Mouse (Mus musculus): Measurements from ENCODE around the gene Hps5. TPM values are rescaled to one million over a fixed set of nuclear protein-coding genes. Genes with fewer than 3 reads are reported as not detected.
"Not testable (repeated sequence)": the region's sequence is repeated elsewhere in the genome, so short reads cannot be mapped to it uniquely, and the experiment has no call there.

The Hps5 gene
- polyA plus RNA-seq, 1 experiment, result 20.8 TPM

GRCm38 (mm10) chr7:46831693-46832092 lies 35.8 kb upstream of the Hps5 start:
- no peak for DNase-seq
- H3K27ac ChIP-seq (ENCODE audit: insufficient read depth, low read length), result no peak overlapping the region
- no peak overlapping the region for H3K4me3 ChIP-seq (replicated peaks; ENCODE audit: insufficient read depth, low read depth, low read length)
- 86% methylated on average over 8 of the region's 8 CpGs for WGBS
- no peaks in the 10 kb centered on the region for H3K4me1 ChIP-seq (ENCODE audit: control insufficient read depth, insufficient read depth, low read length)
- no peaks in the 10 kb centered on the region for H3K27me3 ChIP-seq (ENCODE audit: control insufficient read depth, insufficient read depth, low read length)
- TF ChIP-seq POLR2A (IDR thresholded peaks at IDR 0.05; ENCODE audit: borderline replicate concordance, insufficient read depth, low read length), result no peak
- no peak for TF ChIP-seq CTCF (IDR thresholded peaks at IDR 0.05; ENCODE audit: borderline replicate concordance, insufficient read depth, low read depth, low read length)

- 60% methylated on average over 13 of the region's 13 CpGs for WGBS
- no peak overlapping the region for H3K27ac ChIP-seq (ENCODE audit: insufficient read depth, low read length)
- no peaks in the 10 kb centered on the region for H3K4me1 ChIP-seq (ENCODE audit: control insufficient read depth, insufficient read depth, low read length)
- no peak for DNase-seq
- no peak for TF ChIP-seq CTCF (IDR thresholded peaks at IDR 0.05; ENCODE audit: borderline replicate concordance, insufficient read depth, low read depth, low read length)
- TF ChIP-seq POLR2A (IDR thresholded peaks at IDR 0.05; ENCODE audit: borderline replicate concordance, insufficient read depth, low read length), result no peak
- no peak overlapping the region for H3K4me3 ChIP-seq (replicated peaks; ENCODE audit: insufficient read depth, low read depth, low read length)
- H3K27me3 ChIP-seq (ENCODE audit: control insufficient read depth, insufficient read depth, low read length), result no peaks in the 10 kb centered on the region
These were observed 35.1 kb upstream of the Hps5 start for GRCm38 (mm10) chr7:46830799-46831590.

GRCm38 (mm10) chr7:46829911-46830310 lies 34.0 kb upstream of the Hps5 start:
- TF ChIP-seq POLR2A (IDR thresholded peaks at IDR 0.05; ENCODE audit: borderline replicate concordance, insufficient read depth, low read length), result no peak
- no peak for TF ChIP-seq CTCF (IDR thresholded peaks at IDR 0.05; ENCODE audit: borderline replicate concordance, insufficient read depth, low read depth, low read length)
- Histone ChIP-seq H3K4me3 (replicated peaks; ENCODE audit: insufficient read depth, low read depth, low read length) (no peak overlapping the region), H3K27ac (ENCODE audit: insufficient read depth, low read length) (no peak overlapping the region), H3K27me3 (ENCODE audit: control insufficient read depth, insufficient read depth, low read length) (no peaks in the 10 kb centered on the region), H3K4me1 (ENCODE audit: control insufficient read depth, insufficient read depth, low read length) (no peaks in the 10 kb centered on the region)
- no peak for DNase-seq
- WGBS, result 66% methylated on average over 12 of the region's 12 CpGs

DNA sequence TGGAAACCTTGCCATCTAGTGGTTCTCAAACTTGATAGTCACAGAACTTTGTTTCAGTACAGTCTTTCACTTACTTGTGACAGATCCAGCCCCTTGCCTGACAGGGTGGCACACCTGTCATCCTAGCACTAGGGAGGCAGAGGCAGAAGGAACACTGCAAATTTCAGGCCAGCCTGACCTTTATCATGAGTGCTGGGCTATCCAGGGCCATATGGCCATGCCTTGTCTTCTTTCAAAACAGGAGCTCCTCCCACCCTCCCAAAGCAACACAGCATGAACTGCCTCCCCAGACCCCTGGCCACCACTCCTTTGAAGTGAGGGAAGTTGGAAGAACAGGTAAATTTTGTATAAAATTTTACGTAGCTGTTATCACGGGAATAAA lies 31.9 kb upstream of the Hps5 start:
- 86% methylated on average over 2 of the region's 2 CpGs for WGBS
- Histone ChIP-seq H3K27me3 (ENCODE audit: control insufficient read depth, insufficient read depth, low read length) (no peaks in the 10 kb centered on the region), H3K27ac (ENCODE audit: insufficient read depth, low read length) (no peak overlapping the region), H3K4me3 (replicated peaks; ENCODE audit: insufficient read depth, low read depth, low read length) (no peak overlapping the region), H3K4me1 (ENCODE audit: control insufficient read depth, insufficient read depth, low read length) (no peaks in the 10 kb centered on the region)
- TF ChIP-seq CTCF (IDR thresholded peaks at IDR 0.05; ENCODE audit: borderline replicate concordance, insufficient read depth, low read depth, low read length) (no peak), POLR2A (IDR thresholded peaks at IDR 0.05; ENCODE audit: borderline replicate concordance, insufficient read depth, low read length) (no peak)
- DNase-seq, result no peak

GRCm38 (mm10) chr7:46827046-46827802 lies 31.4 kb upstream of the Hps5 start:
- 72% methylated on average over 20 of the region's 20 CpGs for WGBS
- H3K27me3 ChIP-seq (ENCODE audit: control insufficient read depth, insufficient read depth, low read length), result no peaks in the 10 kb centered on the region

DNA sequence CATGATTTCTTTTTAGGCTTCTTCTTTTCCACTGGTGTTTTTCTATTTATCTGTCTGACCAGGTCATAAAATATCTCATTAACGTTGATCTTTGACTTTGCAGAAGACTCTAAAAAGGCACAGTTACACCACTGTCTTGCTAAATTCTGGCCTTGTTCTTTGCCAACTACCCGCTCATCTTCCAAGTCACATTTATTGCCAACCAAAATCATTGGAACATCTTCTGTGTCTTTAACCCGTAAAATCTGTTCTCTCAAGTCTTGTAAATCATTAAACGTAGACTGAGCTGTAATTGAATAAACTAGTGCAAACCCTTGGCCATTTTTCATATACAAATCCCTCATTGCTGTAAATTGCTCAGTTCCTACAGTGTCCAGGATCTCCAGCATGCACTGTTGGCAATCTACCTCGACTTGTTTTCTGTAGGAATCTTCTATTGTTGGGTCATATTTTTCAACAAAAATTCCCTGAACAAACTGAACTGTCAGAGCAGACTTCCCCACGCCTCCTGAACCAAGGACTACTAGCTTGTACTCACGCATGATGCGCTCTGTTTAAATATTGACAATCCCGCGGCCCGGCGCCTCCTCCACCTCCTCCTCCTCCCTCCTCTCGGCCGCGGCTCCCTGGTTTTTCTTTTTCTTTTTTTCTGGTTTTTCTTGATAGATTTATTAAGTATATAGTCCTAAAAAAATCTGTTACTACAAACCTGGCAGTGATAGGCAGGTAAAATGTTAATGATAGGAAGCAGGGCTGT lies 25.2 kb upstream of the Hps5 start:
- not testable (repeated sequence) for H3K4me1 ChIP-seq (ENCODE audit: control insufficient read depth, insufficient read depth, low read length); DNase-seq; H3K27me3 ChIP-seq (ENCODE audit: control insufficient read depth, insufficient read depth, low read length); H3K4me3 ChIP-seq (replicated peaks; ENCODE audit: insufficient read depth, low read depth, low read length); H3K27ac ChIP-seq (ENCODE audit: insufficient read depth, low read length)
- WGBS, result 91% methylated on average over 15 of the region's 15 CpGs

More at GRCm38 (mm10) chr7:46827046-46827802, 31.4 kb upstream of the Hps5 start:
- no peaks in the 10 kb centered on the region for H3K4me1 ChIP-seq (ENCODE audit: control insufficient read depth, insufficient read depth, low read length)
- no peak for DNase-seq
- no peak overlapping the region for H3K27ac ChIP-seq (ENCODE audit: insufficient read depth, low read length)
- TF ChIP-seq POLR2A (IDR thresholded peaks at IDR 0.05; ENCODE audit: borderline replicate concordance, insufficient read depth, low read length), result no peak
- TF ChIP-seq CTCF (IDR thresholded peaks at IDR 0.05; ENCODE audit: borderline replicate concordance, insufficient read depth, low read depth, low read length), result no peak
- H3K4me3 ChIP-seq (replicated peaks; ENCODE audit: insufficient read depth, low read depth, low read length), result no peak overlapping the region

DNA sequence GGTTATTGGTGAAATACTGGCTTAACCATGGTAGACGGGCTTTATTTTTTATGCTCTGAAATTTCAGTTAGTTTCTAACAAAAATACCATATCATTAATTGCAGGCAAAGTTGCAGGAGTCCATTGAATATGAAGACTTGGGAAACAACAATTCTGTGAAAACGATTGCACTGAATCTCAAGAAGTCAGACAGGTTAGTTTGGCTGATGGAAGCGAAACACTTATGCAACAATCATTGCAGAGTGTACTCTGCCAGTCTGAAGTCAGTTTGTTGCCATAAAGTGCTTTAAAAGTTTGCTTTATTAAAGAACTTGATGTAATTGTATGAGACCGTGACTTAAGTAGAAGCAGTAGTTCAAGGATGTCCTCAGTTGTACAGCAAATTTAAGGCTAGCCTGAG lies 18.1 kb upstream of the Hps5 start:
- no peaks in the 10 kb centered on the region for H3K4me1 ChIP-seq (ENCODE audit: control insufficient read depth, insufficient read depth, low read length)
- no peak overlapping the region for H3K4me3 ChIP-seq (replicated peaks; ENCODE audit: insufficient read depth, low read depth, low read length)
- 93% methylated on average over 4 of the region's 4 CpGs for WGBS
- H3K27ac ChIP-seq (ENCODE audit: insufficient read depth, low read length), result no peak overlapping the region
- TF ChIP-seq CTCF (IDR thresholded peaks at IDR 0.05; ENCODE audit: borderline replicate concordance, insufficient read depth, low read depth, low read length), result no peak
- no peak for TF ChIP-seq POLR2A (IDR thresholded peaks at IDR 0.05; ENCODE audit: borderline replicate concordance, insufficient read depth, low read length)
- DNase-seq, result no peak
- no peaks in the 10 kb centered on the region for H3K27me3 ChIP-seq (ENCODE audit: control insufficient read depth, insufficient read depth, low read length)

All from cerebellum, adult 2 months (tissue).